Mouse (Mus musculus) CD4-positive, CD25-positive, alpha-beta regulatory T cell, adult 9 weeks (primary cell): ENCODE data around the gene Adora2a. TPM values are rescaled to one million over a fixed set of nuclear protein-coding genes. Genes with fewer than 3 reads are reported as not detected.

Experiments
- polyA plus RNA-seq: library from polyadenylated mRNA; unstranded; fragments of 100-300 nt; shearing (Covaris generic); gene quantifications from one replicate; pipeline ENCODE4 v1.2.1, GENCODE M21; 2017

Adora2a gene
- polyA plus RNA-seq: 55.9 TPM

DNA sequence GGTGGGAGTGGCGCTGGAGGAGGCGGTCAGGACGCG is at the start of gene Adora2a:
Gene Adora2a (plus strand): TSS at position 6 of the 36 bp plus-strand sequence.

Other genes with a start within 250 kb of the Adora2a start
- 17.4 TPM for gene Specc1l, start 104.8 kb upstream of the Adora2a start, polyA plus RNA-seq
- gene Upb1, start 84.2 kb downstream of the Adora2a start, polyA plus RNA-seq: 0.20 TPM
- gene Snrpd3, start 200.7 kb downstream of the Adora2a start, polyA plus RNA-seq: 255 TPM
- gene Gucd1, start 201.1 kb downstream of the Adora2a start, polyA plus RNA-seq: 25.7 TPM
- gene Lrrc75b, start 243.5 kb downstream of the Adora2a start, polyA plus RNA-seq: 0.43 TPM
- gene Ggt1, start 244.7 kb downstream of the Adora2a start, polyA plus RNA-seq: 5.2 TPM